Mouse (Mus musculus) ES-E14 (cell line): ENCODE measurements at regions not wholly inside any gene's neighbourhood (a gene's known extent, or its start where the extent isn't known, plus 50 kb on each side); places are given as distances from the start of the nearest gene placed in this dataset.

Source experiments
- CHD2 ChIP-seq: IDR thresholded peaks from 2 replicates; pipeline ENCODE4 v1.6.1; 2014; ENCODE audit warnings: mild to moderate bottlenecking, low read depth, low read length, inconsistent platforms
- HCFC1 ChIP-seq: IDR thresholded peaks from 2 replicates; pipeline ENCODE4 v1.6.1; 2012; ENCODE audit warnings: low read length, inconsistent platforms, borderline replicate concordance; ENCODE audit not compliant: insufficient read depth
- MAFK ChIP-seq: IDR thresholded peaks from 2 replicates; pipeline ENCODE4 v1.6.1; 2014; ENCODE audit warnings: mild to moderate bottlenecking, low read depth, low read length, inconsistent platforms; ENCODE audit not compliant: insufficient read depth
- ZC3H11A ChIP-seq: IDR thresholded peaks from 2 replicates; pipeline ENCODE4 v1.6.1; 2012; ENCODE audit warnings: low read depth, mild to moderate bottlenecking, inconsistent platforms, low read length, borderline replicate concordance
- ZNF384 ChIP-seq: IDR thresholded peaks from 2 replicates; pipeline ENCODE4 v1.6.1; 2012; ENCODE audit warnings: low read depth, low read length, inconsistent platforms

DNA sequence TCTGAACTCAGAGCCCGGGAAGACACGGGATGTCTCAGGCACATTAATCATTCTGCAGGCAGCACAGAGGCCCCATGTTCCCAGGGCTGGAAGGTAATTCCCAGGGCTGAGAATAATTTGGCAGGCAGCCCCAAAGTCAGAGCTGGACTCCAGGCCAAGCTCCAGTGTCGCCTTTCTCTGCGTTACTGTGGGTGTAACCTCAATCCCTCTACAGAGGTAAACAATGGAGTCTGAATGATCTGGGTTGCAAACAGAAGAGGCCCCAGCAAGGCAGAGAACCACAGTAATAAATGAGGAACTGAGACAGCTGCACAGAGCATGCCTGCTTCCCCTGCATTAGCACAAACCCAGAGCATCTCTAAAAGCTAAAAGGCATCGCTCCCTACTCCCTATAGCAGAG, 184.8 kb downstream of the H2al1j start:
- TF ChIP-seq ZNF384, result no peak
- no peak for TF ChIP-seq ZC3H11A
- no peak for TF ChIP-seq MAFK
- TF ChIP-seq CHD2, result no peak
- no peak for TF ChIP-seq HCFC1
